Mouse (Mus musculus): ENCODE results near the gene Sapcd2. TPM values are rescaled to one million over a fixed set of nuclear protein-coding genes. Genes with fewer than 3 reads are reported as not detected.
"Not testable (repeated sequence)": the region's sequence is repeated elsewhere in the genome, so short reads cannot be mapped to it uniquely, and the experiment has no call there.

Sapcd2 gene
- polyA plus RNA-seq, 3 experiments from 2014 or later: 0.44 to 10.5 (median 0.80) TPM

DNA sequence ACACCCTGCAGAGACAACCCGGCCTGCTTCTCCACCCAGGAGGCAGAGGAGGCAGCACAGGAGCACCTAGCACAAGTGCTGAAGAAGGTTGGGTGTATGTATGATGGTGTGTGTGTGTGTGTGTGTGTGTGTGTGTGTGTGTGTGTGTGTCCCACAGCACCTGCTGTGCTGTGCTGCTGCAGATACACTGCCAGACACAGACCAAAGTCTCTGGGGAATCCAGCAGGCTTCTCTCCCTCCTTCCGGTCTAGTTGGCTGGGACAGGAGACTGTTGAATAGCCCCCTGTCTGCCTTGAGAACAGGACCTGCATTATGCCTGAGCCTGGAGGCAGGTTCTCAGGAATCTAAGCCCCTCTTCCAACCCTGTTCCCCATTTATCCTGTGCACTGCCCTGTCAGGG, 1.3 kb downstream of the Sapcd2 start:
- ATAC-seq: no peak

- no peak for ATAC-seq
Measured at GRCm38 (mm10) chr2:25376589-25376988, 4.5 kb downstream of the Sapcd2 start.

DNA sequence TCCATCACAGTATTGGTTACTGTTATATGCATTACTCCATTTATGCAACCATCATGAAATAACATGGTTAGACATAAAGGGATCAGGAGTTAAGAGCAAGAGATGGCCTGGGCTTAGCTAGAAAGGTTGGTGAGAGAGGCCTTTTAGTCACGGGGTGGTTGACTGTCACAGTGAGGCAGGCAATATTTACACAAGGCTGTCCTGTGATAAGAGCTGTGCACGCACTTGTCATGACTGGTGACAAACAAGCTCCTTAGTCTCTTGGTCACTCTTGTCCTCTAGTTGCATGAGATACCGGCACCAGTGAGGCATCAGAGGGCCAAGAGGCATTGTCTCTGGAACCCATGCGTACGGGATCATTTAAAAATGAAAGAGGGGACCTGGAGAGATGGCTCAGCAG, 12.4 kb downstream of the Sapcd2 start:
- no peak for ATAC-seq

DNA sequence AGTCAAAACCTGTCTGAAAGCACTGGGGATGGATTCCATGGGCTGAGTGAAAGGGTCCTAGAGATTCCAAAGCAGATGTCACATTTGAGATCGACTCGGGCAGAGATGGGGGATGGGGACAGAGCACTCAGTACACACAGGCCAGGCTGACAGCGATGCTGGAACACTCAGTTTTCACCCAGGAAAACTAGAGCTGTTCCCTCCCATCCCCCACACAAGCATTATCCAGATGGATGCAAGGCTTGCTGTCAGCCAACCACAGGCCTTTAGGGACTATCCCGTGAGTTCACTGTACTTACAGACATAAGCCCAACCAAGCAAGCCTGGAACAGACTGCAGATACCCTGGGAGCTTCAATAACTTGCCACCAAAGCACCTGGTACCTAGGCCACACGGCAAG, 19.1 kb downstream of the Sapcd2 start:
- ATAC-seq: no peak

DNA sequence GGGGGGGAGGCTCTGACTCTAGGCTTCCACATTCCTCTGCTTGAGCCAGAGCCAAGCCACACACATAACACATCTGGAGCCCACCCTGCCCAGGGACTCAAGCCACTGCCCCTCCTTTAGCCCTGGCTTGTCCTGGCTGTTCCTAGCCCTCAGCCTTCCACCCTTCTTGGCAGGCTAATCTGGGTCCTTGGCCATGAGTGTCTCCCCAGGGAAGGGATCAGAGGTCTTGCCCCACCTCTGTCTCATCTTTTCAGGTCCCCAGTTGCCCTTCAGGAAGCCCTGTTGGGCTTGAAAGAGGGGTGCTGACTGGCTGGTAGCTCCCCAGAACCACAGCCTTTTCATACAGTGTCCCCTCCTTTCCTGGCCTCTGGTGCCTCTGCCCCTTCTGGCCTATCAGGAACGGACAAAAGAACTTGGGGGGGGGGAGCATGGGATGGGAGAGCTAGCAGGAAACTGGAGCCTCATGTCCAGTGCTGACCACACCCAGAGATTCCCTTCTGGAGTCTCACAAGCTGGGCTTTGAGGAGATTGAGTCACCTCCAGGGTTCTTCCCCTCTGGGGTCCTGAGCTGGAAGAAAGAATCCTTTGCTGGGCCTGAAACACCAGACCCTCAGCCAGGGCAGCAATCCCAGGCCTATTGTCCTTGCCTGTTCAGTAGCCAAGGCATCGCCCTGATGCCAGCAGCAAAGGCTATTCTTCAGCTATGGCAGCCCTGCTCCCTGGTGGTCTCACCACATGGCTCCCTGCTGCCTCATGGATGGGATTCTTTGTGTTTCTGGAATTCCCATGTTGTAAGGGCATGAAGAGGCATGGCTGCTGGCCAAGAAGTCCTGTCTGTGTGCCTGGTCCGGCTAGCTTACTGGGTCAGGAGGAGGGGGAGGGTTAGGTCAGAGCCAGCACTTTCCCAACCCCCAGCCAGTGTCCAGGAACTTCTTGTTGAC, 22.4 kb downstream of the Sapcd2 start:
- ATAC-seq: no peak

GRCm38 (mm10) chr2:25395721-25396596, 23.8 kb downstream of the Sapcd2 start, which contains the start of gene Entpd2:
Gene Entpd2, plus strand, starts transcription at chr2:25395874.
- ATAC-seq: no peak

DNA sequence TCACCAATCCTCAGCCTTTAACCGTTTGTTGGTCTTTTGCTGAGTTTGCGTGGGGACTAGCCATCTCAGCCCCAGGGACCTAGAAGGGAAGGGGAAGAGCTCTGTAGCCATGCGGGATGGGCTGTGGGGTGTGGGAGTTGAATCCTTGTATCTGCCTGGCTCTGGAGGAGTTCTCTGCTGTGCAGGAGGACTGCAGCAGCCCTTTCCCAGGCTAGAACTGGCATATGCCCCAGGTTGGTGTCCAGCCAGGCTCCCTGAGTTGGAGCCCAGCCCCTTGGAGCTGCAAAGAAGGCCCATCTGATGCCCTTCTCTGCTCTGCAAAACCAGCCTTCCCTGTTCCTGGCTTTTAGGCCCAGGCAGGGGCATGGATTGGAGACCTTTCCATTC, 24.5 kb downstream of the Sapcd2 start:
- ATAC-seq: no peak

GRCm38 (mm10) chr2:25397010-25397409, 24.9 kb downstream of the Sapcd2 start:
- no peak for ATAC-seq

- ATAC-seq: no peak
Measured at GRCm38 (mm10) chr2:25398065-25398464, 25.9 kb downstream of the Sapcd2 start.

- no peak for ATAC-seq
Measured at GRCm38 (mm10) chr2:25399051-25399450, 26.9 kb downstream of the Sapcd2 start, which contains the start of gene Npdc1. Gene Npdc1, plus strand, starts transcription at chr2:25399351.

GRCm38 (mm10) chr2:25400291-25400690, 28.2 kb downstream of the Sapcd2 start:
- no peak for ATAC-seq

DNA sequence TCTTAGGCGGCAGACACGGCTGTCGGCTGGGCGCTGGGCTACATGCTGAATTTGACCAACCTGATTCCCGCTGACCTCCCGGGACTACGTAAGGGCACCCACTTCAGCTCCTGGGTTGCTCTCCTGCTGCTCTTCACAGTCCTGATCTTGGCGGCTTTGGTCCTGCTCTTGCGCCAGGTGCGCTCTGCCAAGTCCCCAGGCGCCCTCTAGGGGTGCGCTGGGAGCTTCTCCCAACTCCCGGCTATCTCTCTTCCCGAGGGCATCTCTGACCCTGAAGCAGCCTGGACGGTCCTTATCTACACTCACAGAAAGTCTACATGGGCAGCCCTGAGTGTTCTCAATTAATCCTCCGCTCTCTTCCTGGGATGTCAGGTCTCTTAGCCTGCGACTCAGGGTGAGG, 28.6 kb downstream of the Sapcd2 start:
- no peak for ATAC-seq

- peak; percentile 62 for ATAC-seq
Measured at GRCm38 (mm10) chr2:25402377-25402971, 30.4 kb downstream of the Sapcd2 start.

GRCm38 (mm10) chr2:25402972-25403601, 31.0 kb downstream of the Sapcd2 start:
- peak; percentile 52 for ATAC-seq

DNA sequence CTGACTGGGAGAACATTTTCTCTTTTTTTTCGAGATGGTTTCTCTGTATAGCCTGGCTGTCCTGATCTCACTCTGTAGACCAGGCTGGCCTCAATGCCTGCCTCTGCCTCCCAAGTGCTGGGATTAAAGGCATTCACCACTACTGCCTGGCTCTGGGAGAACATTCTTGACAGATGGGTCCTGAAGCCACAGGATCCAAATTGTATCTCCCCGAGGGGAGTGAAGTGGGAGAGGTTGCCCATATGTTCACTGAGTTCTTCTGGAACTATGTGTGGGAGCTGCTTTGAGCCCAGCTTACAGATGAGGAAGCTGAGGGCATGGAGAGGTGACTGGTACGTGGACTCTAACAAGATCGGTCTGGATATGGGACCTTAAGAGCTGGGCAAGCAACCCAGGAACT, 31.9 kb downstream of the Sapcd2 start:
- no peak for ATAC-seq

DNA sequence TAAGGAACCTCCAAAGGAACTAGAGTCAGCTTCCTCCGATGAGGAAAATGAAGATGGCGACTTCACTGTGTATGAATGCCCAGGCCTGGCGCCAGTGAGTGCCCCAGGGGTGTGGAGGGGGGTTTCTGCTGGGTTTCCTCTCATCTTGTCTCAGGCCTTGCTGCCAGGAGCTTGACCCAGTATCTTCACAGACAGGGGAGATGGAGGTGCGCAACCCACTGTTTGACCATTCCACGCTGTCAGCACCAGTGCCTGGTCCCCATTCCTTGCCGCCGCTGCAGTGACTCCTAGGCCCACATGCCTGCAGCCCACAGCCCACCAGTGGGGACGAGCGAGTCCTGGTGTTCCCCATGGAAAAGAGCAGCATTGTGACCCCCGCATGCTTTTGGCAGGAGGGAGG, 36.8 kb downstream of the Sapcd2 start:
- ATAC-seq: no peak

GRCm38 (mm10) chr2:25413436-25413835, 41.3 kb downstream of the Sapcd2 start:
- not testable (repeated sequence) for ATAC-seq

GRCm38 (mm10) chr2:25417426-25417825, 45.3 kb downstream of the Sapcd2 start:
- ATAC-seq: no peak

DNA sequence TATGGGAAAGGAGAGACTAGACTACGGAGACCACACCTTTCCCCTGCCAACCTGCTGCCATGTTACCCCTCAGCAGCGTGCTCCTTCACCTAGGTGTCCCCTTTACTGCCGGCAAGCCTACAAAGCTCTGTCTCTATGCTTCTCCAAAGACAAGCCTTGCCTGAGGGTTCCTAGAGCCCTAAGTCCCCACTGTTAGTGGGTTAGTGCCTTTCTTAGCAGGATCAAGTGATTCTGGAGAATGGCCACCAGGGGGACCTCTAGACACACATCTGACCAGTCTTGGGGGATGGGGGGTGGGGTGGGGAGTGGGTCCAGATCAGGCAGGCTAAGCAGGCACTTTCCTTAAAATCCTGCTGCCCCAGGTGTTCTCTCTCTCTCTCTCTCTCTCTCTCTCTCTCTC, 49.8 kb downstream of the Sapcd2 start:
- no peak for ATAC-seq

DNA sequence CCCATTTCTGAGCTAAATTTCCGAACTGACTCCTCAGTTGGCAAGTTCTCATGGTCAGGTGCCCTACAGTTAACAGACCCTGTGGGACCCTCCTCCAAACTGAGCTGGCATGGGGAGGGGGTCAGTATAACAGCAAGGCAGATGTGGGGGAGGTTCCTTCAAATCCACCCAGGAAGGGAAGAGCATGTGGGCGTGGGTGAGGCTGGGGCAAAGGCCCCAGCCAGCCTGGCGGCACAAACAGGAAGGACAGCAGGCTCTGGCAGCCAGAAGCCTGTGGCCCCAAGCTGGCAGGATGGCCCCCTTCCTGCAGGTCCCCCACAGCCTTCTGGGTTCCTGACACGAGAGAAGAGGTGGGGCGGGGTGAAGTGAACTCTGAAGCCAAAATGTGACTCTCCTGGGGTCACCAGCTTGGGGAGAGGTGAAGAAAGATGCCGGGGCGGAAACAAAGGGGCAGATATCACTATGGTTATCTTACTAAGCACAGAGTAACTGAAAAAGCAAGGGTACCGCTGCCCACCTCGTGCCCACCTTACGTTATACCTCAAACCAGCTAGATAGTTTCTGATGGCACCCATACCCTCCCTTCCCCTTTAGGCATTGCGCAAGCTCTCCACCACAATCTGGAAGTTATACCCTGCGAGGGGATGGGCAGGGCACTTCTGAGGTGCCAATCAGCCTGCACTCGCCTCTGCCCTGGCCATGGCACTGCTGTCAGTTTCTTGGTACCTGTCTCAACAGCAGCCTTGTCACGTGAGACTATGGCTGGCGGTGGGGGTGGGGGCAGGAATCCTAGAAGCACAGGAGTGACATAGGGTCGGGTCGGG, 50.7 kb downstream of the Sapcd2 start, which contains the start of gene Fut7:
Fut7 (plus strand) TSS at position 681 of the 824 bp plus-strand sequence.
- peak; percentile 67 for ATAC-seq

- no peak for ATAC-seq
Measured at GRCm38 (mm10) chr2:25423626-25424025, 51.5 kb downstream of the Sapcd2 start.

All from inflammation-experienced regulatory T-cells, adult 6 months (primary cell).